Mouse (Mus musculus): ENCODE data around the gene Car10.

Car10 gene

GRCm38 (mm10) chr11:93097941-93098828 lies at the start of gene Car10:
Gene Car10 (plus strand): TSS chr11:93098028.
- no peak for DNase-seq (ENCODE audit: low spot score in 2 of 2)

- no peak for DNase-seq (ENCODE audit: low spot score in 2 of 2)
These were observed 32.8 kb upstream of the Car10 start for GRCm38 (mm10) chr11:93065021-93065420.

- DNase-seq (ENCODE audit: low spot score in 2 of 2): no peak
These were observed 32.1 kb upstream of the Car10 start for GRCm38 (mm10) chr11:93065656-93066181.

GRCm38 (mm10) chr11:93095588-93095987 lies 2.2 kb upstream of the Car10 start:
- DNase-seq (ENCODE audit: low spot score in 2 of 2): no peak

- peak in 1 of 2 experiments; percentile 12 for DNase-seq (ENCODE audit: low spot score in 2 of 2)
These were observed 827 bp upstream of the Car10 start for GRCm38 (mm10) chr11:93097001-93097400.

- DNase-seq (ENCODE audit: low spot score in 2 of 2): no peak
These were observed 387 bp upstream of the Car10 start for GRCm38 (mm10) chr11:93097431-93097851.

- DNase-seq (ENCODE audit: low spot score in 2 of 2): no peak
These were observed 1.1 kb downstream of the Car10 start for GRCm38 (mm10) chr11:93098933-93099381.

- no peak for DNase-seq (ENCODE audit: low spot score in 2 of 2)
These were observed 1.9 kb downstream of the Car10 start for GRCm38 (mm10) chr11:93099431-93100370.

GRCm38 (mm10) chr11:93100606-93101005 lies 2.8 kb downstream of the Car10 start:
- no peak for DNase-seq (ENCODE audit: low spot score in 2 of 2)

- no peak for DNase-seq (ENCODE audit: low spot score in 2 of 2)
These were observed 3.3 kb downstream of the Car10 start for GRCm38 (mm10) chr11:93101106-93101505.

- DNase-seq (ENCODE audit: low spot score in 2 of 2): no peak
These were observed 4.5 kb downstream of the Car10 start for GRCm38 (mm10) chr11:93102321-93102720.

GRCm38 (mm10) chr11:93103101-93103815 lies 5.4 kb downstream of the Car10 start:
- no peak for DNase-seq (ENCODE audit: low spot score in 2 of 2)

GRCm38 (mm10) chr11:93109451-93109850 lies 11.6 kb downstream of the Car10 start:
- no peak for DNase-seq (ENCODE audit: low spot score in 2 of 2)

- no peak for DNase-seq (ENCODE audit: low spot score in 2 of 2)
These were observed 23.1 kb downstream of the Car10 start for GRCm38 (mm10) chr11:93120766-93121415.

GRCm38 (mm10) chr11:93123691-93124090 lies 25.9 kb downstream of the Car10 start:
- no peak for DNase-seq (ENCODE audit: low spot score in 2 of 2)

GRCm38 (mm10) chr11:93126466-93126865 lies 28.6 kb downstream of the Car10 start:
- DNase-seq (ENCODE audit: low spot score in 2 of 2): no peak

- DNase-seq (ENCODE audit: low spot score in 2 of 2): no peak
These were observed 30.7 kb downstream of the Car10 start for GRCm38 (mm10) chr11:93128481-93128880.

GRCm38 (mm10) chr11:93137841-93138240 lies 40.0 kb downstream of the Car10 start:
- no peak for DNase-seq (ENCODE audit: low spot score in 2 of 2)

- no peak for DNase-seq (ENCODE audit: low spot score in 2 of 2)
These were observed 43.9 kb downstream of the Car10 start for GRCm38 (mm10) chr11:93141727-93142126.

GRCm38 (mm10) chr11:93144544-93144943 lies 46.7 kb downstream of the Car10 start:
- DNase-seq (ENCODE audit: low spot score in 2 of 2): no peak

- DNase-seq (ENCODE audit: low spot score in 2 of 2): no peak
These were observed 57.1 kb downstream of the Car10 start for GRCm38 (mm10) chr11:93154910-93155309.
